Mouse (Mus musculus) heart, adult 2 months (tissue): ENCODE results near the gene C1qc.

Experiments used
- CTCF ChIP-seq: fragments of 200-600 bp; IDR thresholded peaks from 2 replicates; pipeline ENCODE4 v1.8.1; 2022; ENCODE audit warnings: antibody characterized with exemption, mild to moderate bottlenecking, moderate library complexity
- EP300 ChIP-seq: fragments of 200-500 bp; IDR thresholded peaks from 2 replicates; pipeline ENCODE4 v1.6.1; 2011; ENCODE audit warnings: low read depth, low read length, control low read depth; ENCODE audit not compliant: insufficient read depth

DNA sequence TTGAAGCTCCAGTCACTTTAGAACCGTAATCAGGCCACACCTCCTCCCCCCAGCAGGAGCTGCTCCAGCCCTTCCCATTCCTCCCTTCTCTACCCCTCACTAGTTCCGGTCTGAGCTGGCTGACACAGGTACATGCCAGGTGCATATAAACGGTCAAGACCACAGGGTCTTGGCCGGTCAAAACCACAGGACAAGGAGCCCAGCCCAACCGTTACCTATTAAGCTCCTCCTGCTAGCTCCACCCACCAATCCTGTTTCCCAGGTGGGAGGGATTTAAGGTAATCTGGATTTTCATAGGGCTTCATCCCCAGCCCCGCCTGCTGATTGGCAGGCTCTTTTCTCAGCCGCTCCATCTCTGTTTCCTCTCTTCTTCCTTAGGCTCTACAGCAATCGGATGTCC is 14.7 kb downstream of the C1qc start:
- no peak for TF ChIP-seq CTCF
- no peak for TF ChIP-seq EP300
